Mouse (Mus musculus) cerebellum, postnatal 14 days (tissue): Measurements from ENCODE around the gene Adgrf5.

Experiments used
- DNase-seq, 2 experiments: peaks; one replicate each; pipeline ENCODE4 v3.0.0; 2021; ENCODE audit warnings: mixed read lengths in 2 of 2

Adgrf5 gene

GRCm38 (mm10) chr17:43378703-43379102, 18.5 kb downstream of the Adgrf5 start:
- no peak for DNase-seq

- no peak for DNase-seq
These were observed 26.1 kb downstream of the Adgrf5 start for GRCm38 (mm10) chr17:43386331-43386730.

GRCm38 (mm10) chr17:43387171-43387570, 26.9 kb downstream of the Adgrf5 start:
- peak; percentile 7 to 14 for DNase-seq

- DNase-seq = no peak
These were observed 29.0 kb downstream of the Adgrf5 start for GRCm38 (mm10) chr17:43389256-43389655.

GRCm38 (mm10) chr17:43392191-43392590, 31.9 kb downstream of the Adgrf5 start:
- DNase-seq = no peak

GRCm38 (mm10) chr17:43393669-43394068, 33.4 kb downstream of the Adgrf5 start:
- no peak for DNase-seq

GRCm38 (mm10) chr17:43395400-43396258, 35.4 kb downstream of the Adgrf5 start:
- DNase-seq = no peak

- DNase-seq = no peak
These were observed 38.4 kb downstream of the Adgrf5 start for GRCm38 (mm10) chr17:43398612-43399011.

GRCm38 (mm10) chr17:43399151-43399550, 38.9 kb downstream of the Adgrf5 start:
- DNase-seq = no peak

GRCm38 (mm10) chr17:43400483-43400882, 40.2 kb downstream of the Adgrf5 start:
- DNase-seq = no peak

- no peak for DNase-seq
These were observed 43.6 kb downstream of the Adgrf5 start for GRCm38 (mm10) chr17:43403851-43404250.

- DNase-seq = no peak
These were observed 44.2 kb downstream of the Adgrf5 start for GRCm38 (mm10) chr17:43404408-43404807.

GRCm38 (mm10) chr17:43406321-43406720, 46.1 kb downstream of the Adgrf5 start:
- no peak for DNase-seq

GRCm38 (mm10) chr17:43407548-43407947, 47.3 kb downstream of the Adgrf5 start:
- DNase-seq = no peak

GRCm38 (mm10) chr17:43413182-43413581, 52.9 kb downstream of the Adgrf5 start:
- no peak for DNase-seq

GRCm38 (mm10) chr17:43419204-43419603, 59.0 kb downstream of the Adgrf5 start:
- no peak for DNase-seq

GRCm38 (mm10) chr17:43420381-43420780, 60.1 kb downstream of the Adgrf5 start:
- DNase-seq = no peak

- no peak for DNase-seq
These were observed 63.7 kb downstream of the Adgrf5 start for GRCm38 (mm10) chr17:43423953-43424352.

GRCm38 (mm10) chr17:43431692-43432091, 71.4 kb downstream of the Adgrf5 start:
- DNase-seq = no peak

- no peak for DNase-seq
These were observed 74.2 kb downstream of the Adgrf5 start for GRCm38 (mm10) chr17:43434485-43434884.

GRCm38 (mm10) chr17:43451216-43451615, 91.0 kb downstream of the Adgrf5 start:
- DNase-seq = no peak

GRCm38 (mm10) chr17:43458598-43458997, 98.3 kb downstream of the Adgrf5 start:
- DNase-seq = peak; percentile 84 to 92

GRCm38 (mm10) chr17:43459737-43460230, 99.5 kb downstream of the Adgrf5 start:
- peak; percentile 9 to 15 for DNase-seq
